Mouse (Mus musculus) heart, embryonic 16.5 days (tissue): ENCODE measurements at regions not wholly inside any gene's neighbourhood (a gene's known extent, or its start where the extent isn't known, plus 50 kb on each side); places are given as distances from the start of the nearest gene placed in this dataset.
A peak's percentile ranks its signal among the peaks of the same experiment; 100 is the strongest.

Experiments used
- ATAC-seq: fragments of 200-750 bp; cut with Nextera tagmentation; replicated peaks from 2 replicates; pipeline ENCODE4 v1.8.0; 2017; ENCODE audit warnings: moderate number of reproducible peaks; ENCODE audit not compliant: insufficient read depth, low FRiP score; ENCODE audit errors: extremely low read depth
- H3K27ac ChIP-seq: fragments of 300-500 bp; sonication (generic); 2 replicates; pipeline ENCODE4 v1.5.1; 2014; ENCODE audit warnings: mild to moderate bottlenecking, low read length, control low read depth, moderate library complexity
- H3K27me3 ChIP-seq: fragments of 300-500 bp; sonication (generic); 2 replicates; pipeline ENCODE4 v1.6.1; 2014; ENCODE audit warnings: low read length, mixed read lengths; ENCODE audit not compliant: control insufficient read depth, insufficient read depth
- H3K36me3 ChIP-seq: fragments of 300-500 bp; sonication (generic); 2 replicates; pipeline ENCODE4 v1.6.1; 2014; ENCODE audit not compliant: control insufficient read depth, insufficient read depth
- H3K4me1 ChIP-seq: fragments of 300-500 bp; sonication (generic); 2 replicates; pipeline ENCODE4 v1.6.1; 2014; ENCODE audit warnings: low read length, mixed read lengths; ENCODE audit not compliant: control insufficient read depth, insufficient read depth
- H3K4me2 ChIP-seq: fragments of 300-500 bp; sonication (generic); 2 replicates; pipeline ENCODE4 v1.6.1; 2014; ENCODE audit warnings: low read depth, mild to moderate bottlenecking, control low read depth, low read length
- H3K4me3 ChIP-seq: fragments of 300-500 bp; sonication (generic); 2 replicates; pipeline ENCODE4 v1.5.1; 2014; ENCODE audit warnings: mild to moderate bottlenecking, control low read depth, low read length
- H3K9ac ChIP-seq: fragments of 300-500 bp; sonication (generic); 2 replicates; pipeline ENCODE4 v1.6.1; 2014; ENCODE audit warnings: low read length, control low read depth
- H3K9me3 ChIP-seq: fragments of 300-500 bp; sonication (generic); replicated peaks from 2 replicates; pipeline ENCODE4 v1.6.1; 2016; ENCODE audit warnings: low read length; ENCODE audit not compliant: control insufficient read depth
- WGBS: fragments of 180-500 bp; shearing (Covaris S2); extraction: QIAGEN DNeasy Blood & Tissue Kit; methylation state at CpG from one replicate; pipeline ENCODE4 v1.1.7; 2014; 5-methylcytosine and 5-hydroxymethylcytosine counted together

GRCm38 (mm10) chrX:12916684-12917083 lies 154.6 kb upstream of the Usp9x start:
- no peaks in the 10 kb centered on the region for H3K27me3 ChIP-seq
- peak overlapping the region; percentile 60 for H3K4me2 ChIP-seq
- 0 out of 2 replicates have a peak, but pooled peaks cover 2% of the 10 kb centered on the region for H3K9me3 ChIP-seq
- no peaks in the 10 kb centered on the region for H3K36me3 ChIP-seq
- peak overlapping the region; percentile 55 for H3K27ac ChIP-seq
- peak; percentile 23; the same call in 1 of the 2 replicates for ATAC-seq
- 23% methylated on average over 11 of the region's 11 CpGs for WGBS
- peak overlapping the region; percentile 50 for H3K9ac ChIP-seq
- H3K4me3 ChIP-seq = peak overlapping the region; percentile 34
- no peaks in the 10 kb centered on the region for H3K4me1 ChIP-seq

GRCm38 (mm10) chrX:12900256-12900655 lies 138.4 kb upstream of the Med14 start:
- no peak overlapping the region for H3K9ac ChIP-seq
- no peak overlapping the region for H3K4me3 ChIP-seq
- no peak for ATAC-seq
- H3K4me1 ChIP-seq = no peaks in the 10 kb centered on the region
- H3K27ac ChIP-seq = no peak overlapping the region
- H3K4me2 ChIP-seq = no peak overlapping the region
- no peaks in the 10 kb centered on the region for H3K9me3 ChIP-seq
- WGBS = 67% methylated on average over 7 of the region's 7 CpGs
- H3K27me3 ChIP-seq = peaks cover 3% of the 10 kb centered on the region; the same call in 1 of the 2 replicates
- no peaks in the 10 kb centered on the region for H3K36me3 ChIP-seq

- H3K4me3 ChIP-seq = no peak overlapping the region
- no peak overlapping the region for H3K27ac ChIP-seq
- no peaks in the 10 kb centered on the region for H3K9me3 ChIP-seq
- H3K27me3 ChIP-seq = no peaks in the 10 kb centered on the region
- H3K4me1 ChIP-seq = no peaks in the 10 kb centered on the region
- H3K36me3 ChIP-seq = no peaks in the 10 kb centered on the region
- no peak overlapping the region for H3K9ac ChIP-seq
- WGBS = 54% methylated on average over 7 of the region's 7 CpGs
- ATAC-seq = no peak
- no peak overlapping the region for H3K4me2 ChIP-seq
Observed at GRCm38 (mm10) chrX:12891468-12891867, 129.6 kb upstream of the Med14 start.

- Histone ChIP-seq H3K27me3 (no peaks in the 10 kb centered on the region), H3K4me1 (no peaks in the 10 kb centered on the region), H3K27ac (no peak overlapping the region), H3K9me3 (no peaks in the 10 kb centered on the region), H3K4me3 (no peak overlapping the region), H3K36me3 (no peaks in the 10 kb centered on the region), H3K9ac (no peak overlapping the region), H3K4me2 (no peak overlapping the region)
- ATAC-seq = no peak
- WGBS = 47% methylated on average over 2 of the region's 3 CpGs
Observed at GRCm38 (mm10) chrX:12889482-12889808, 127.6 kb upstream of the Med14 start.

- H3K4me1 ChIP-seq = no peaks in the 10 kb centered on the region
- no peak overlapping the region for H3K4me3 ChIP-seq
- H3K27ac ChIP-seq = no peak overlapping the region
- 48% methylated on average over 3 of the region's 3 CpGs for WGBS
- H3K4me2 ChIP-seq = no peak overlapping the region
- no peak overlapping the region for H3K9ac ChIP-seq
- no peak for ATAC-seq
- H3K9me3 ChIP-seq = no peaks in the 10 kb centered on the region
- no peaks in the 10 kb centered on the region for H3K36me3 ChIP-seq
- no peaks in the 10 kb centered on the region for H3K27me3 ChIP-seq
Observed at GRCm38 (mm10) chrX:12888708-12889481, 127.0 kb upstream of the Med14 start.

- Histone ChIP-seq H3K27ac (no peak overlapping the region), H3K4me2 (no peak overlapping the region), H3K27me3 (no peaks in the 10 kb centered on the region), H3K9me3 (no peaks in the 10 kb centered on the region), H3K4me3 (no peak overlapping the region), H3K9ac (no peak overlapping the region), H3K36me3 (no peaks in the 10 kb centered on the region), H3K4me1 (no peaks in the 10 kb centered on the region)
- no peak for ATAC-seq
- WGBS = 64% methylated on average over 11 of the region's 11 CpGs
Observed at GRCm38 (mm10) chrX:12888010-12888707, 126.3 kb upstream of the Med14 start.

GRCm38 (mm10) chrX:12887516-12887915 lies 125.6 kb upstream of the Med14 start:
- Histone ChIP-seq H3K4me1 (no peaks in the 10 kb centered on the region), H3K36me3 (no peaks in the 10 kb centered on the region), H3K27me3 (no peaks in the 10 kb centered on the region), H3K27ac (no peak overlapping the region), H3K9ac (no peak overlapping the region), H3K9me3 (no peaks in the 10 kb centered on the region), H3K4me3 (no peak overlapping the region), H3K4me2 (no peak overlapping the region)
- WGBS = 53% methylated on average over 2 of the region's 2 CpGs
- ATAC-seq = no peak

GRCm38 (mm10) chrX:12886160-12887048 lies 124.5 kb upstream of the Med14 start:
- Histone ChIP-seq H3K4me1 (no peaks in the 10 kb centered on the region), H3K36me3 (no peaks in the 10 kb centered on the region), H3K9me3 (no peaks in the 10 kb centered on the region), H3K4me3 (peak overlapping the region; percentile 22), H3K27ac (no peak overlapping the region), H3K27me3 (no peaks in the 10 kb centered on the region), H3K4me2 (peak overlapping the region; percentile 55), H3K9ac (peak overlapping the region; percentile 26; the same call in 1 of the 2 replicates)
- WGBS = 19% methylated on average over 18 of the region's 18 CpGs
- ATAC-seq = no peak; the same call in 1 of the 2 replicates
